Mouse (Mus musculus) lung, adult 2 months (tissue): ENCODE data around the gene G3bp2. TPM values are rescaled to one million over a fixed set of nuclear protein-coding genes. Genes with fewer than 3 reads are reported as not detected.

Experiments used
- DNase-seq: peaks from one replicate; pipeline ENCODE4 v3.0.0; 2022
- H3K4me1 ChIP-seq: fragments of 200-500 bp; 2 replicates; pipeline ENCODE4 v1.6.1; 2011; ENCODE audit warnings: low read length; ENCODE audit not compliant: control insufficient read depth, insufficient read depth
- H3K4me3 ChIP-seq: fragments of 200-500 bp; replicated peaks from 2 replicates; pipeline ENCODE3; 2011; ENCODE audit warnings: low read depth, mild to moderate bottlenecking, control low read depth, low read length; ENCODE audit errors: extremely low read depth
- CTCF ChIP-seq: fragments of 200-500 bp; IDR thresholded peaks from 2 replicates; pipeline ENCODE4 v1.5.1; 2011; ENCODE audit warnings: mild to moderate bottlenecking, low read length, control low read depth; ENCODE audit not compliant: insufficient read depth
- POLR2A ChIP-seq: fragments of 200-500 bp; IDR thresholded peaks from 2 replicates; pipeline ENCODE4 v1.6.1; 2011; ENCODE audit warnings: low read depth, mild to moderate bottlenecking, control low read depth, low read length, borderline replicate concordance; ENCODE audit errors: extremely low read depth
- WGBS: fragments of 180-500 bp; shearing (Covaris S2); methylation state at CpG from one replicate; pipeline ENCODE4 v1.1.7; 2018; 5-methylcytosine and 5-hydroxymethylcytosine counted together
- polyA plus RNA-seq: library from polyadenylated mRNA; depleted of rRNA; stranded (reverse); fragments of >200 nt; gene quantifications from 2 replicates; pipeline ENCODE4 v1.2.3, GENCODE M21; 2012; rRNA removed

The G3bp2 gene
- polyA plus RNA-seq, 1 experiment, result 17.2 TPM

DNA sequence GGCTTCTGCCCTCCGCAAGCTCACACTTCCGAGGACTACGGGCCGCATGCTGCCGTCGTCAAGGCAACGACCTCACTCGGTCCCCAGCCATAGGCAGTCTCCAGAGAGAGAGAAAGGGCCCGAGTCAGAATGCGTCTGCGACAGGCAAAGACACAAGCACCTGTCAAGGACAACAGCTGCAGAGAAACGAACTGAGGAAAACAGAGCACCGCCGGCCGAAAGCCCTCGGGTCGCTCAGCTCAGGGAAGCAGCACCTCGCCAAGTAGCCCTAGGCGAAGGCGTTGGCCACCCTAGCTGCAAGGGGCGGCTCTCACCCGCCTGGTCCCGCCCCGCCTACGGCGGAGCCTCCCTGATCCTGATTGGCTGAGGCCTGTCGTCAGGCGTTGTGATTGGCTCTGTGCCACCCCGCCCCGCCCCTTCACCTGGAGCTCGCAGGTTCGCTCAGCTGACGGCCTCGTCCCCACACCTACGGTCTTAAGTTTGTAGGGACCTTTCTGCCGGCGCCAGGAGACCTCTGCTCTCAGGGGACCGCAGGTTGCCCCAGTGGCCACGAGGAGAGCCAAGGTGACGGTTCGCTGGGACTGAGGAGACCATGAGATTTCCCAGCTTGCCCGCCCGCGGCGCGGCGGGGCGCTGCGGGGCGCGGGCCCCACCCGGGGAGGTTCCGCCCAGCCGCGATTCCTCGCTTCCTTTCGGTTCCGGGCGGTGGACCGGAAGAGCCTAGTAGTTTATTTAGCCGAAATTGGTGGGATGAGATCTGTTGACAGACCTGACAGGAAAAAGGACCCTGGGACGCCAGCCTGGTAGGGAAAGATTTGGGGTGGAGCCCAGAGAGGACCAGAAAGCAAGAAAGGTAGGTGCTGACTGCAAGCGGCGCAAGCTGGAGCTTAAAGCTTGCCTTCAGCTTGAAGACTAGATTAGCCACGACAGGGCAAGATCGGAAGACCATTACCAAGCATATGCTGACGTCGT, 40.9 kb downstream of the G3bp2 start:
- WGBS, result under 1% methylated on average over 68 of the region's 68 CpGs

DNA sequence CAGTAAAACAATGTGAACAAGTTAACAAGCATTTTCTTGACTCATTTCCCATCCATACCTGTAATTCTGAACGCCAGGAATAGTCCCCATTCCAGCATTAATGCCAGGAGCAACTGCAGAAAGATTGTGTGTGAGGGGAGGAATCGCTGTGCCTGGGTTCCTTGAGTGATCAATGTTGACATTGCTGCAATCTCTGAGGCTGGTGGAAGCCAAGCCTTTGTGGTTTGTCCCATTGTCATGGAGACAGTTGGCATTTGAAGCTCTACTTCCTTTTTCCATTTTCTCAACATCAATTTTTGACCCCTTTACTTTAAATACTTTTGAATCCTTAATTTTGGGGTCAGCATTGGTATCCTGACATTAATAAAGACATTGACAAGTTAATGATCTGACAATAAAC, 63.6 kb downstream of the G3bp2 start:
- 40% methylated on average over 2 of the region's 2 CpGs for WGBS
- no peak for TF ChIP-seq POLR2A
- TF ChIP-seq CTCF, result no peak
- no peak for DNase-seq
- H3K4me1 ChIP-seq, result no peaks in the 10 kb centered on the region
- no peak overlapping the region for H3K4me3 ChIP-seq

More for the DNA sequence above, 40.9 kb downstream of the G3bp2 start:
- peak; percentile 98 for DNase-seq
- TF ChIP-seq POLR2A, result peak; percentile 27; the same call in 1 of the 2 replicates
- no peak for TF ChIP-seq CTCF
- Histone ChIP-seq H3K4me3 (peak overlapping the region; percentile 80), H3K4me1 (peaks cover 2% of the 10 kb centered on the region)

DNA sequence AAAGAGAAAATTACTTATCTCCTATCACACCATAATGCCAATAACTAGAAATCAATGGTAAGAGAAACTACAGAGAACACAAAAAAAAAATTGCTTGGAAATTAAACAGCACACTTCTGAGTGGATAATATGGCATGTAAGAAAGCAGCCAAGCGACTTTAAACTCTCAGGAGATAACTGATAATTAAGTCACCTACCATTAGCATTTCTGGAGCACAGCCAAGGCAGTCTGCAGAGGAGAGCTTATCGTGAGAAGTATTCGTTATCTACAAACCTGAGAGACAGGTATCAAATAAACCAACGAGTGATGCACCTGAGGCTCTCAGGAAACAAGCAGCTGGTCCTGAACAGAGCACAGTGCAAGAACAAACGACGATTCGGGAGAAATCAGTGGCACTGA, 71.8 kb downstream of the G3bp2 start:
- TF ChIP-seq POLR2A (no peak), CTCF (no peak)
- Histone ChIP-seq H3K4me3 (no peak overlapping the region), H3K4me1 (no peaks in the 10 kb centered on the region)
- no peak for DNase-seq
- WGBS, result 56% methylated on average over 7 of the region's 7 CpGs

DNA sequence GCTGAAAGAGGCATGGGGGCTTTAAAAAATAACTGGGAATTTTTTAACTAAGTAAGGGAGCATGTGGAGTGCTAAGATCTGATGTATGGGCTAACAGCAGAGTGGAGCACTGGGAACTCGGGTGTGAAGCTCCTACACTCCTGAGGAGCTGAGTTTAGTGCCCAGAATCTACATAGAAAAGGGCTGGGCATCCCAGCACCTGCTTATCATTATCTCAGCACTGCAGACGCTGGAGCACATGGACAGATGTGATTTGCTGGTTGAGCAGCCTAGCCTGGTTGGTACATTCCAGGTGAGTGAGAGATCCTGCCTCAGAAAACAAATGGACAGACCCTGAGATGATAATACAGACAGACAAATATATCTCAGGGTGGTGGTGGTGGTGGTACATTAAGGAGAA, 73.7 kb downstream of the G3bp2 start:
- WGBS, result 40% methylated on average over 2 of the region's 2 CpGs
- no peaks in the 10 kb centered on the region for H3K4me1 ChIP-seq
- DNase-seq, result no peak
- no peak overlapping the region for H3K4me3 ChIP-seq
- no peak for TF ChIP-seq POLR2A
- TF ChIP-seq CTCF, result no peak

DNA sequence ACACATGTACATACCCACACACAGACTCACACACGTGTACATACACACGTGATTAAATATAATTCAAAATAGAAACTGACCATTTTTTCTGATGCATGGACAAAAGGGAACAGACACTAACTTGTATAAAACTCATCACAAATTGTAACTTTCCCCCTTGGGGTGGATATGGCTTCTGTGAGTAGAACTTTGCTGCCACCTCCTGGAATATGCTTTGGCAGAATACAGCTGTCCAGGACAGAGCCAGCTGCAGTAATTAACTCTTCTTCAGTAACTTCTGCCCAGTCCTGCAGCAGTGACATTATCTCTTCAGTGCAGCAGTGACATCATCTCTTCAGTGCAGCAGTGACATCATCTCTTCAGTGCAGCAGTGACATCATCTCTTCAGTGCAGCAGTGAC, 80.5 kb downstream of the G3bp2 start:
- Histone ChIP-seq H3K4me1 (peaks cover 2% of the 10 kb centered on the region), H3K4me3 (no peak overlapping the region)
- TF ChIP-seq POLR2A (no peak), CTCF (no peak; the same call in 1 of the 2 replicates)
- 63% methylated on average over 2 of the region's 2 CpGs for WGBS
- no peak for DNase-seq

Other genes with a start within 250 kb of the G3bp2 start
- gene Rchy1, start 120.7 kb downstream of the G3bp2 start, polyA plus RNA-seq, result 17.2 and 25.5 TPM in 2 replicates
- not detected in 2 replicates for gene Odaph, start 96.2 kb downstream of the G3bp2 start, polyA plus RNA-seq
- 3.4 and 3.8 TPM in 2 replicates for gene Cdkl2, start 39.8 kb downstream of the G3bp2 start, polyA plus RNA-seq
- 19.1 and 19.6 TPM in 2 replicates for gene Uso1, start 54.2 kb upstream of the G3bp2 start, polyA plus RNA-seq
- gene U90926, start 131.7 kb upstream of the G3bp2 start, polyA plus RNA-seq, result not detected in 2 replicates
- gene Ppef2, start 172.6 kb upstream of the G3bp2 start, polyA plus RNA-seq, result 2.6 and 3.1 TPM in 2 replicates
- gene Naaa, start 194.5 kb upstream of the G3bp2 start, polyA plus RNA-seq, result 81.2 and 91.1 TPM in 2 replicates
- 5.5 and 7.1 TPM in 2 replicates for gene Sdad1, start 226.8 kb upstream of the G3bp2 start, polyA plus RNA-seq
- 1.8 and 3.0 TPM in 2 replicates for gene Cxcl9, start 244.4 kb upstream of the G3bp2 start, polyA plus RNA-seq
- gene Art3, start 248.1 kb upstream of the G3bp2 start, polyA plus RNA-seq, result 16.5 and 26.2 TPM in 2 replicates